In genomic region chr9:83630341-83630740, GRCm38 (mm10) we compare ENCODE assay signal across 21 mouse cellular contexts.
A peak's percentile ranks its signal among the peaks of the same experiment; 100 is the strongest.
DNase-seq lines count a peak whose midpoint lies in the region; ATAC-seq and TF ChIP-seq lines count a peak whose summit lies in the region.
"Had no signal": no experiment of that assay in that cellular context is flagged by ENCODE, and none has a peak within 500 bp of the region (broad histone marks: within the 10 kb centered on the region; RNA-seq: fewer than 3 reads in every experiment).

No protein-coding gene starts in this region.

- no peaks in the 10 kb centered on the region for H3K36me3 ChIP-seq in hindbrain, embryonic 13.5 days
- H3K36me3 ChIP-seq in hindbrain, postnatal 0 days (ENCODE audit: insufficient read depth, low read length) = no peaks in the 10 kb centered on the region
- no peaks in the 10 kb centered on the region for H3K36me3 ChIP-seq in neural tube, embryonic 13.5 days
- H3K36me3 ChIP-seq in neural tube, embryonic 15.5 days = no peaks in the 10 kb centered on the region
- H3K36me3 ChIP-seq: embryonic facial prominence, embryonic 13.5 days; embryonic facial prominence, embryonic 15.5 days; forebrain, embryonic 15.5 days had no signal

- H3K4me1 ChIP-seq in hindbrain, embryonic 13.5 days (replicated peaks) = peaks cover 14% of the 10 kb centered on the region
- H3K4me1 ChIP-seq in hindbrain, postnatal 0 days (ENCODE audit: insufficient read depth, low read length) = no peaks in the 10 kb centered on the region
- H3K4me1 ChIP-seq in neural tube, embryonic 13.5 days (replicated peaks) = peaks cover 15% of the 10 kb centered on the region
- H3K4me1 ChIP-seq in neural tube, embryonic 15.5 days = peaks cover 19% of the 10 kb centered on the region

- no peak for TF ChIP-seq CTCF in hindbrain, postnatal 0 days (IDR thresholded peaks at IDR 0.05; ENCODE audit: low read depth)

- no peak overlapping the region for H3K9ac ChIP-seq in hindbrain, embryonic 13.5 days
- H3K9ac ChIP-seq in hindbrain, postnatal 0 days (replicated peaks; ENCODE audit: low read length) = no peak overlapping the region
- H3K9ac ChIP-seq in neural tube, embryonic 13.5 days = no peak overlapping the region
- H3K9ac ChIP-seq in neural tube, embryonic 15.5 days (replicated peaks) = no peak overlapping the region
- H3K9ac ChIP-seq: embryonic facial prominence, embryonic 13.5 days; embryonic facial prominence, embryonic 15.5 days; forebrain, embryonic 13.5 days; forebrain, embryonic 15.5 days; forebrain, postnatal 0 days had no signal

- H3K4me3 ChIP-seq in hindbrain, embryonic 13.5 days = no peak overlapping the region
- no peak overlapping the region for H3K4me3 ChIP-seq in hindbrain, postnatal 0 days (ENCODE audit: low read length)
- H3K4me3 ChIP-seq in neural tube, embryonic 13.5 days = no peak overlapping the region
- no peak overlapping the region for H3K4me3 ChIP-seq in neural tube, embryonic 15.5 days (replicated peaks)
- H3K4me3 ChIP-seq: embryonic facial prominence, embryonic 13.5 days; embryonic facial prominence, embryonic 15.5 days; forebrain, embryonic 13.5 days; forebrain, embryonic 15.5 days had no signal

- peak overlapping the region; percentile 35; the same call in 1 of the 2 replicates for H3K27ac ChIP-seq in hindbrain, embryonic 13.5 days
- no peak overlapping the region for H3K27ac ChIP-seq in hindbrain, postnatal 0 days
- H3K27ac ChIP-seq in neural tube, embryonic 13.5 days (replicated peaks) = 0 out of 2 replicates have a peak overlapping the region, but pooled peaks have one; percentile 6
- H3K27ac ChIP-seq in neural tube, embryonic 15.5 days (replicated peaks) = no peak overlapping the region
- H3K27ac ChIP-seq: embryonic facial prominence, embryonic 13.5 days; embryonic facial prominence, embryonic 15.5 days; forebrain, embryonic 13.5 days; forebrain, embryonic 15.5 days had no signal

- no peak for ATAC-seq in hindbrain, embryonic 13.5 days (ENCODE audit: low FRiP score)
- ATAC-seq in hindbrain, postnatal 0 days = no peak
- no peak for ATAC-seq in neural tube, embryonic 13.5 days (ENCODE audit: low read depth)
- no peak for ATAC-seq in neural tube, embryonic 15.5 days (ENCODE audit: low FRiP score)
- ATAC-seq in megakaryocyte progenitor cell, adult 5-6 weeks (replicated peaks; ENCODE audit: poor library complexity) = peak; percentile 39; the same call in 1 of the 2 replicates
- ATAC-seq: forebrain, embryonic 15.5 days; forebrain, postnatal 0 days had no signal

- H3K4me2 ChIP-seq in hindbrain, embryonic 13.5 days = no peak overlapping the region
- H3K4me2 ChIP-seq in hindbrain, postnatal 0 days (ENCODE audit: low read depth, low read length) = no peak overlapping the region
- H3K4me2 ChIP-seq in neural tube, embryonic 13.5 days = no peak overlapping the region
- H3K4me2 ChIP-seq in neural tube, embryonic 15.5 days = no peak overlapping the region
- H3K4me2 ChIP-seq: embryonic facial prominence, embryonic 13.5 days; embryonic facial prominence, embryonic 15.5 days; forebrain, embryonic 13.5 days; forebrain, embryonic 15.5 days had no signal

- H3K9me3 ChIP-seq in hindbrain, embryonic 13.5 days = no peaks in the 10 kb centered on the region
- H3K9me3 ChIP-seq in hindbrain, postnatal 0 days (ENCODE audit: low read length) = no peaks in the 10 kb centered on the region
- H3K9me3 ChIP-seq in neural tube, embryonic 13.5 days = no peaks in the 10 kb centered on the region
- no peaks in the 10 kb centered on the region for H3K9me3 ChIP-seq in neural tube, embryonic 15.5 days (replicated peaks)
- H3K9me3 ChIP-seq: embryonic facial prominence, embryonic 13.5 days; embryonic facial prominence, embryonic 15.5 days; forebrain, embryonic 13.5 days; forebrain, embryonic 15.5 days had no signal

- DNase-seq in hindbrain, postnatal 0 days (ENCODE audit: low spot score) = no peak
- DNase-seq in 416B (ENCODE audit: low read depth) = peak; percentile 91
- DNase-seq in embryo, embryonic 11 days = no peak
- DNase-seq in cerebellum, adult 9-10 months = no peak
- DNase-seq: adrenal gland, adult 2 months; adrenal gland, postnatal 10 days; adrenal gland, postnatal 25 days; cerebellum, adult 11 months; cerebellum, adult 18-20 months; cerebellum, adult 8-10 months; cerebellum, postnatal 10 days; cerebellum, postnatal 25 days; forebrain, postnatal 0 days had no signal

- H3K27me3 ChIP-seq in hindbrain, embryonic 13.5 days = no peaks in the 10 kb centered on the region
- H3K27me3 ChIP-seq in hindbrain, postnatal 0 days (ENCODE audit: insufficient read depth, low read length) = no peaks in the 10 kb centered on the region
- no peaks in the 10 kb centered on the region for H3K27me3 ChIP-seq in neural tube, embryonic 13.5 days
- no peaks in the 10 kb centered on the region for H3K27me3 ChIP-seq in neural tube, embryonic 15.5 days (replicated peaks)
- H3K27me3 ChIP-seq: embryonic facial prominence, embryonic 13.5 days; embryonic facial prominence, embryonic 15.5 days; forebrain, embryonic 13.5 days; forebrain, embryonic 15.5 days had no signal

- 79% methylated on average over 6 of the region's 6 CpGs for WGBS in hindbrain, embryonic 13.5 days
- WGBS in hindbrain, postnatal 0 days = 86% methylated on average over 6 of the region's 6 CpGs
- WGBS in neural tube, embryonic 13.5 days = 67% methylated on average over 6 of the region's 6 CpGs
- 71% methylated on average over 6 of the region's 6 CpGs for WGBS in neural tube, embryonic 15.5 days

Comparison
In these comparisons a context has a peak if more than half of its experiments do, and no peak if none do; other contexts are left out.
1. H3K27ac ChIP-seq: peak in hindbrain, embryonic 13.5 days (single experiment) and neural tube, embryonic 13.5 days (single experiment); none in hindbrain, postnatal 0 days (single experiment) and neural tube, embryonic 15.5 days (single experiment).